Mouse (Mus musculus) gastrocnemius, adult 18-20 months (tissue): ENCODE measurements around the gene AB124611. TPM values are rescaled to one million over a fixed set of nuclear protein-coding genes. Genes with fewer than 3 reads are reported as not detected.

Source experiments
- microRNA-seq: library from miRNA; unstranded; fragments of <30 nt; microRNA quantifications from one replicate; pipeline ENCODE4 v1.2.0, GENCODE M21; 2021
- total RNA-seq, 2 experiments: library from RNA; stranded (reverse); gene quantifications; 2 replicates each; pipeline ENCODE4 v1.2.3; 2021

AB124611 gene
- total RNA-seq, 2 experiments from 2014 or later: 0.30 to 0.50 TPM

Small RNA genes within 50 kb of the gene (microRNA-seq; reads per million reads assigned to microRNA genes)
- gene Mir199a-1: not detected

Other genes with a start within 250 kb of the AB124611 start
- 1 to 10 TPM; 8.0 to 9.3 TPM for gene Kri1, start 238.2 kb upstream of the AB124611 start, total RNA-seq
- gene Cdkn2d, start 234.8 kb upstream of the AB124611 start, total RNA-seq: 1 to 10 TPM; 8.0 to 8.3 TPM
- gene Ap1m2, start 213.8 kb upstream of the AB124611 start, total RNA-seq: not detected
- 100 to 1,000 TPM; 159 to 162 TPM for gene Slc44a2, start 205.5 kb upstream of the AB124611 start, total RNA-seq
- gene Ilf3, start 158.3 kb upstream of the AB124611 start, total RNA-seq: 10 to 100 TPM; 17.3 to 22.2 TPM
- 1 to 10 TPM; 5.8 to 6.3 TPM for gene Qtrt1, start 114.3 kb upstream of the AB124611 start, total RNA-seq
- gene Dnm2, start 101.3 kb upstream of the AB124611 start, total RNA-seq: 10 to 100 TPM; 37.0 to 38.6 TPM
- 10 to 100 TPM; 31.6 to 32.7 TPM for gene Tmed1, start 15.9 kb upstream of the AB124611 start, total RNA-seq
- gene Carm1, start 20.7 kb downstream of the AB124611 start, total RNA-seq: 10 to 100 TPM; 55.5 to 66.5 TPM
- 10 to 100 TPM; 45.7 to 46.6 TPM for gene Timm29, start 66.5 kb downstream of the AB124611 start, total RNA-seq
- gene Yipf2, start 66.7 kb downstream of the AB124611 start, total RNA-seq: 1 to 10 TPM; 5.3 to 5.6 TPM
- 10 to 100 TPM; 38.6 to 42.1 TPM for gene Smarca4, start 90.0 kb downstream of the AB124611 start, total RNA-seq
- 1 to 10 TPM; 2.4 to 2.6 TPM for gene Ldlr, start 197.3 kb downstream of the AB124611 start, total RNA-seq
- gene Spc24, start 234.1 kb downstream of the AB124611 start, total RNA-seq: 1 to 10 TPM; 1.9 TPM